ENCODE assay signal across 13 mouse cellular contexts in the genomic region with DNA sequence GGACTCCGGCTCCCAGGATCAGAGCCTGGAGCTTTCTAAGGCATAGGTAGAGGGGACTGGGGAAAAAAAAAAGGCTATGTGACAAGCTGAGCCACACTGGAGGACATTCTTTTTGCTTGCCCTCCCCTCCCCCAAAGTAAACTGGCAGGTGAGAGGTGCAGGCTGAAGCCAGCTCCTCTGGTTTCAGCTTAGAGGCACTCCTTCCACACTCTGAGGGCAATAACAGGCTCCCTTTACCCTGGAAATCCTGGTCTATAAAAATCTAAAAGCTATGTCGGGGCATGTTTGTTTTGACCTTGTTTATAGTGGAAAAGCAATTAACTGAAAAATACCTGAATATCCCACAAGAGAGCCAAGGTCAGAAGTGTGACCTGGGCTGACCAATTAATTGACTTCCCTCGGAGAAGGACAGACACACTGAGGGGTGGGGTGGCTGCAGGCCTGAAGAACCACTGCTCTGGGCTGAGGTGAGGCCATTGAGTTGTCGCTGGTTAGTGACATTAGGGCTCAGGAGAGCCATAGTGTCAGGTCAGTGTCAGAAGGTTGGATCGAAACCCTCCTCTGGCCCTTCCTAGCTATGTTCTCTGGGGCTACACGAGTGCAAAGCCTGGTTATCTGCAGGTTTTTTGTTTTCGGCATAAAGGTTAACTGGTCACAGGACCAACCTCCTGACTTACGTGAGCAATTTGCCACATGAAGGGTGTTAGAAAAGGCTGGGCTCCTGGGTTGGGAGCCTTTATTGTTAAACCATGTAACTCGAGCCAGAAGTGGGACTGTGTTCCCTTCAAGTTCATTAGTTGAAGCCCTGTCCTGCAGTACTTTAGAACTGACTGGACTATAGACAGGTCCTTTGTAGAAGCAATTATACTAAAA. TPM values are rescaled to one million over a fixed set of nuclear protein-coding genes. Genes with fewer than 3 reads are reported as not detected.
DNase-seq lines count a peak whose midpoint lies in the region; ATAC-seq and TF ChIP-seq lines count a peak whose summit lies in the region.
"Had no signal": no experiment of that assay in that cellular context is flagged by ENCODE, and none has a peak within 500 bp of the region (broad histone marks: within the 10 kb centered on the region; RNA-seq: fewer than 3 reads in every experiment).

No protein-coding gene starts in this region.

- H3K27ac ChIP-seq in heart, embryonic 10.5 days, result peak overlapping the region; percentile 90
- peak overlapping the region; percentile 75 for H3K27ac ChIP-seq in limb, embryonic 12.5 days
- no peak overlapping the region for H3K27ac ChIP-seq in left cerebral cortex, adult 2 months
- H3K27ac ChIP-seq: forebrain, embryonic 15.5 days had no signal

- ATAC-seq in limb, embryonic 12.5 days (ENCODE audit: insufficient number of reproducible peaks, insufficient read depth, low FRiP score, low TSS enrichment, low read depth), result no peak
- ATAC-seq: forebrain, embryonic 15.5 days had no signal

- intact Hi-C loops in heart, postnatal 25 days (cut with DNase I), result no loop called here
- intact Hi-C loops in left cerebral cortex, adult 2 months (cut with DNase I), result no loop called here

- no peaks in the 10 kb centered on the region for H3K36me3 ChIP-seq in heart, embryonic 10.5 days
- H3K36me3 ChIP-seq in limb, embryonic 12.5 days, result no peaks in the 10 kb centered on the region
- H3K36me3 ChIP-seq: forebrain, embryonic 15.5 days had no signal

- no peak overlapping the region for H3K4me3 ChIP-seq in heart, embryonic 10.5 days
- H3K4me3 ChIP-seq in limb, embryonic 12.5 days (replicated peaks), result no peak overlapping the region
- no peak overlapping the region for H3K4me3 ChIP-seq in left cerebral cortex, adult 2 months
- H3K4me3 ChIP-seq: forebrain, embryonic 15.5 days had no signal

- peaks cover 74% of the 10 kb centered on the region for H3K4me1 ChIP-seq in heart, embryonic 10.5 days
- H3K4me1 ChIP-seq in limb, embryonic 12.5 days (replicated peaks), result peaks cover 69% of the 10 kb centered on the region

- H3K4me2 ChIP-seq in limb, embryonic 12.5 days, result no peak overlapping the region
- H3K4me2 ChIP-seq: forebrain, embryonic 15.5 days had no signal

- no peak for TF ChIP-seq CTCF in left cerebral cortex, adult 2 months (IDR thresholded peaks at IDR 0.05)

- H3K27me3 ChIP-seq in heart, embryonic 10.5 days (ENCODE audit: insufficient read depth, poor library complexity, severe bottlenecking), result no peaks in the 10 kb centered on the region
- peaks cover 4% of the 10 kb centered on the region for H3K27me3 ChIP-seq in limb, embryonic 12.5 days

- DNase-seq in heart, embryonic 10.5 days (ENCODE audit: low spot score), result no peak
- DNase-seq in heart, postnatal 25 days (ENCODE audit: low spot score), result no peak
- peak; percentile 67 for DNase-seq in urinary bladder, postnatal 14 days (ENCODE audit: low spot score)
- DNase-seq in urinary bladder, adult 2 months (ENCODE audit: low spot score), result no peak
- DNase-seq in yolk sac, embryonic 10.5 days (ENCODE audit: low spot score), result peak; percentile 53
- no peak for DNase-seq in gastrocnemius, postnatal 4 days (ENCODE audit: low spot score in 2 of 2)
- no peak for DNase-seq in left cerebral cortex, adult 2 months (ENCODE audit: extremely low spot score in 1 of 2, low spot score in 2 of 2)
- DNase-seq: cerebellum, postnatal 25 days; gastrocnemius, postnatal 25 days; heart, postnatal 14 days; thymus, postnatal 36 days had no signal

- H3K9ac ChIP-seq in limb, embryonic 12.5 days (replicated peaks), result no peak overlapping the region
- H3K9ac ChIP-seq: forebrain, embryonic 15.5 days had no signal

- no peaks in the 10 kb centered on the region for H3K9me3 ChIP-seq in heart, embryonic 10.5 days
- no peaks in the 10 kb centered on the region for H3K9me3 ChIP-seq in limb, embryonic 12.5 days
- H3K9me3 ChIP-seq: forebrain, embryonic 15.5 days had no signal

- WGBS in heart, embryonic 10.5 days, result 55% methylated on average over 9 of the region's 9 CpGs
- 21% methylated on average over 9 of the region's 9 CpGs for WGBS in limb, embryonic 12.5 days

RNA-seq across cellular contexts. Expression of gene Txn2, which starts 20.9 kb away (rescaled TPM):
- polyA plus RNA-seq in heart, embryonic 10.5 days (2016; fragmentation: Nextera tagmentation; extraction: Ambion mirVana), result 311 and 315 TPM in 2 replicates
- total RNA-seq in heart, postnatal 25 days (2021), result 100 to 1,000 TPM; 278 to 282 TPM
- 147 and 157 TPM in 2 replicates for polyA plus RNA-seq in urinary bladder, adult 2 months (2012; rRNA removed)
- polyA plus RNA-seq in limb, embryonic 12.5 days (2016; fragmentation: Nextera tagmentation; extraction: Ambion mirVana), result 215 and 217 TPM in 2 replicates
- 100 to 1,000 TPM; 152 to 157 TPM for total RNA-seq in gastrocnemius, postnatal 4 days (2021)
- 100 to 1,000 TPM; 139 to 143 TPM for total RNA-seq in left cerebral cortex, adult 2 months (2021)

RNA-seq across cellular contexts. Expression of gene Foxred2, which starts 48.6 kb away (rescaled TPM):
- polyA plus RNA-seq in heart, embryonic 10.5 days (2016; fragmentation: Nextera tagmentation; extraction: Ambion mirVana), result 1.7 and 2.8 TPM in 2 replicates
- total RNA-seq in heart, postnatal 25 days (2021), result under 1 TPM; 0.34 to 0.42 TPM
- polyA plus RNA-seq in urinary bladder, adult 2 months (2012; rRNA removed), result 5.2 and 5.5 TPM in 2 replicates
- 6.4 and 7.5 TPM in 2 replicates for polyA plus RNA-seq in limb, embryonic 12.5 days (2016; fragmentation: Nextera tagmentation; extraction: Ambion mirVana)
- 1 to 10 TPM; 1.4 to 1.5 TPM for total RNA-seq in gastrocnemius, postnatal 4 days (2021)
- total RNA-seq in left cerebral cortex, adult 2 months (2021), result 10 to 100 TPM; 10.9 to 11.9 TPM

Comparison
In these comparisons a context has a peak if more than half of its experiments do, and no peak if none do; other contexts are left out.
1. DNase-seq: peak in urinary bladder, postnatal 14 days (single experiment) and yolk sac, embryonic 10.5 days (single experiment); none in heart, embryonic 10.5 days (single experiment), heart, postnatal 25 days (single experiment), urinary bladder, adult 2 months (single experiment), gastrocnemius, postnatal 4 days (0 of 2) and left cerebral cortex, adult 2 months (0 of 2).
2. RNA of gene Foxred2, which starts 48.6 kb away (total RNA-seq): 10.9 to 11.9 TPM in left cerebral cortex, adult 2 months; 1.4 to 1.5 TPM in gastrocnemius, postnatal 4 days and 0.34 to 0.42 TPM in heart, postnatal 25 days; every median in the first group is over 4 times any median in the second.